Mouse (Mus musculus) spleen, postnatal 4 days (tissue): Measurements from ENCODE around the gene Spsb2.
"Not testable (repeated sequence)": the region's sequence is repeated elsewhere in the genome, so short reads cannot be mapped to it uniquely, and the experiment has no call there.

Experiments
- DNase-seq, 2 experiments: peaks; one replicate each; pipeline ENCODE4 v3.0.0; 2022; ENCODE audit warnings: low spot score in 2 of 2

The Spsb2 gene

DNA sequence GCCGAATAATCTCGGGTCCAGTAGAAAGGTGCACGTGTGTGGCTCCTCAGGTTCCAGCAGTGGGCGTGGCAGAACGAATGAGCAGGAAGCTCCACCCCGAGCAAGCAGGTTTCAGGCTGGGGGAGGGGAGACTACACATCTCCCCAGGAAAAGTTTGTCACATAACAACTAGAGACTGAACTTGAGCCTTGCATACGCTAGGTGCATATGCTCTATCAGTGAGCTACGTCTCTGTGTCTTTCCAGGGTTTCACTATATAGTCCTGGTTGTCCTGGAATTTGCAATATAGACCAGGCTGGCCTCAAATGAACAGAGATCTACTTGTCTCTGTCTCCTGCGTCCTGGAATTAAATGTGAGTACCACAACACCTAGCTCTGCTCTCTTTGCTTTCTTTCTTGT lies 6.1 kb upstream of the Spsb2 start:
- not testable (repeated sequence) for DNase-seq

DNA sequence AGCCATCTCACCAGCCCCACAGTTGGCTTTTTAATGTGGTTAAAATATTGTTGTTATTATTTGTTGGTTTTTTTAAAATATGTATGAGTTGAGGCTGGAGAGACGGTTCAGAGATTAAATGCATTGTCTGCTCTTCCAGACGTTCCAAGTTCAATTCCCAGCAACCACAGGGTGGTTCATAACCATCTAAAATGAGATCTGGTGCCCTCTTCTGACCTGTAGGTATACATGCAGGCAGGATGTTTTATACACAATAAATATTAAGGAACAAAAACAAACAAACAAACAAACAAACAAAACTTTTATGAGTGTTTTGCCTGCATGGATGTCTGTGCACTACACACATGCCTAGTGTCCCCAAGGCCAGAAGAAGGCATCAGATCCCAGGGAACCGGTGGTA lies 5.4 kb upstream of the Spsb2 start:
- no peak for DNase-seq

DNA sequence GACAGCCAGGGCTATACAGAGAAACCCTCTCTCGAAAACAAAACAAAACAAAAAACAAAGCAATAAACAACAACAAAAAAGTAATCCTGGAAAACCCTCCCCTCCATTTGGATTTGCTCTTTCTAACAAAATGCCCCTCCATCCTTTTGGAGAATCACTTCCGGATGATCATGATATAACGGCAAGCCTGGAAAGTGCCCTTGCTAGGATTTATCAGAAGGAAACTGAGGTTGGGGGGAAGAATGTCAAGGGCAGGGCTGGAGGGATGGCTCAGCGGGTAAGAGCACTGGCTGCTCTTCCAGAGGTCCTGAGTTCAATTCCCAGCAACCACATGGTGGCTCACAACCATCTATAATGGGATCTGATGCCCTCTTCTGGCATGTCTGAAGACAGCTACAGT lies 4.8 kb upstream of the Spsb2 start:
- DNase-seq, result not testable (repeated sequence)

DNA sequence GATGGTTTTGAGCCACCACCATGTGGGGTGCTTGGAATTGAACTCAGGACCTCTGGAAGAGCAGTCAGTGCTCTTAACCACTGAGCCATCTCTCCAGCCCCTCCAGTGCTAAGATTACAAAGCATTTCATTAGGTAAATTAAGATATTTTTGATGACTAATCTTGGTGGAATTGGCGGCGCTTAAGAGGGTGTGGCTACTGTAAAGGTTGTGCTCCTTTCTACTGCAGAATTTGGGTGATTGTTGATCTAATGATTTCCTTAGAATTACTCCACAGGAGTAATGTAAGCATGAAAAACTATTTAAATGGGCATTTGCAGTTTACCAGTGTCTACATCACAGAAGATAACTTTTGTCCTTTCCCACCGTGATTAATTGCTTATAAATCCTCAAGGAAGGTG lies 4.1 kb upstream of the Spsb2 start:
- DNase-seq, result no peak

DNA sequence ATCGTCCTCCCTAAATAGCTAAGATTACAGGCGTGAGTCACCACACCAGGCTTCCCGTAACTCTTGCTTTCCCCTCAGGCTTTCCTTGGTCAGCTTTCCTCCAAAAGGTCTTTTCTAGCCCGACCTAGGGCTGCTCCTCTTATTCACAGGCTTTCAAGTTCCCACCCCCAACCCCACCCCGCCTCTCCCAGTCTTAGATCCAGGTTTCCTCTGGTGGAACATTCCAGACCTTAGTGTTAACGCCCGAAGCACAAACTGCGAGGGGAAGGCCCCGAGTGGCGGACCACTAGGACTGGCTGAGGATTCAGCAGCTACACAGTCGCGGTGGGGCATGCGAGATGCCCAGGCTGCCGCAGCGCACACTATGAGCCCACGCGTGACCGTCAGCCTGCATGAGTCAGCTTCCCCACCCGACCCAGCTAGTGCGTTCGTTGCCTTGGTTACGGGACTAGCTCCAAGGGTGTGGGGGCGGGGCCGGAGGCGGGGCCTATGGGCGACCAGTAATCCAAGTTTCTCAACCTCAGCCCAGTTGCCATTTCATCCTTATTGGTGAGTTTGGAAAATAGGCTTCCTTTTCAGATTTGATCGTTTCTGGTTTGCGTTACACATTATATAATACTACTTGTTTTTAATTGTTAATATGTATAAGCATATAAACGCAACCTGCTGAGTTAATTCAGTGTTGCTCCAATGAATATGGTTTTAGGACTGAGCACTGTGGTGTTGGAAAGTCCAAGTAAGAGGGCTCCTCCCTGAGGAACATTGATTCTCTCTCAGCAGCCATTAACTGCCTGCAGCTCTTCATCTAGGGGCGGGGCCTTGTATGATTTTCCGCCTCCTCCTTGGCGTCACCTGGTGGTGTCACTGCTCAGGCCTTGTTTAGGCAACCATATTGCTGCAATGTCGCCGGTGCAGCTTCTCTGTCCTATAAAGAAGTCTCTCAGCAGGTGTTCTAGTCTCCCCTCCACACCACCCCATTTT lies 2.8 kb upstream of the Spsb2 start:
- DNase-seq, result peak; percentile 84 to 89

DNA sequence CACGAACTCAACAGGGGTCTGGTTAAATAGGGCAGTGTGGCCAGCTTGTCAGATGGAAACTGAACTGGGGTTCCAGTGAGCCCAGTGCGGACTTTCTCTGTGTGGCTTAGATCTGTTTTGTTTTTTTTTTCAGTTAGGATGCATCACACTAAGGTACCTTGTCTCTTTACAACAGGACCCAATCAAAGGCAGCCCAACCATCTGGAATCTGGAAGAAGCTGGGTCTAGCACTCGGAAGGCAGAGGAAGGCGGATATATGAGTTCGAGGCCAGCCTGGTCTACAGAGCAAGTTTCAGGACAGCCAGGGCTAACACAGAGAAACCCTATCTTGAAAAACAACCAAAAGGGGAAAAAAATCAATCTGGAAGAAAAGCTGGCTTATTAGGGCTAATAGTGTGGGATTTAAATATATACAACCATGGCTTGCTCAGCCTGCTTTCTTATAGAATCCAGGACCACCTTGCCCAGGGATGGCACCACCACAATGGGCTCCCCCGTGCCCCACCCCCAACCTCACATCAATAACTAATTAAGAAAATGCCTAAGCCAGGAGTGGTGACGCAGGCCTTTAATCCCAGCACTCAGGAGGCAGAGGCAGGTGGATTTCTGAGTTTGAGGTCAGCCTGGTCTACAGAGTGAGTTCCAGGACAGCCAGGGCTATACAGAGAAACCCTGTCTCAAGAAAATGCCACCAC lies 1.9 kb upstream of the Spsb2 start:
- no peak for DNase-seq

DNA sequence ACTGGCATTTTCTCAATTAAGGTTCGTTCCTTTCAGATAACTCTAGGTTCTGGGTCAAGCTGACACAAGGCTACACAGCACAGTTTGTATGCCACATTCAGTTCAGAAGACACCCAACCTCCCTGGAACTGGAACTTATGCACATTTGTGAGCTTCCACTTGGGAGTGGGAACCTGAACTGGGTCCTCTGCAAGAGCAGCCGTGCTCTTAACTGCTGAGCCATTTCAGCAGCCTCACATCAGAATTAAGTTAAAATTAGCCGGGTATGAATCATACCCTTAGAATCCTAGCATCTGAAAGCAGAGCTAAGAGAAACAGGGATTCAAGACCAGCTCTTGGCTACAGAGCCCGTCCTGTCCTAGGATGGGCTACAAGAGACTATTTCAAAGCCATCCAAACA lies 1.1 kb upstream of the Spsb2 start:
- DNase-seq, result no peak

DNA sequence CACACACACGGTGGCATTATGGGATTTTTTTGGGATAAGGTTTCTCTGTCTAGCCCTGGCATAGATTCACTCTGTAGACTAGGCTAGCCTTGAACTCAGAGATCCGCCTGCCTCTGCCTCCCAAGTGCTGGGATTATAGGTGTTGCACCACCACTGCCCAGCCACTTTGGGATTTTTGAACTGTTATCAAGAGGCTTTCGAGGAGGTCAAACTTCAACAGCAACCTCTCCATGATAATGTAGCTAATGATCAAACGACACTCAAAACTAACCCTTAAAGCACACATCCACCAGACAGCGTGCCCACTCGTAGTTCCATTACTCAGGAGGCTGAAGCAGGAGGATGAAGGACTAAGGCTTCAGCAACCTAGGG lies 489 bp upstream of the Spsb2 start:
- no peak for DNase-seq

DNA sequence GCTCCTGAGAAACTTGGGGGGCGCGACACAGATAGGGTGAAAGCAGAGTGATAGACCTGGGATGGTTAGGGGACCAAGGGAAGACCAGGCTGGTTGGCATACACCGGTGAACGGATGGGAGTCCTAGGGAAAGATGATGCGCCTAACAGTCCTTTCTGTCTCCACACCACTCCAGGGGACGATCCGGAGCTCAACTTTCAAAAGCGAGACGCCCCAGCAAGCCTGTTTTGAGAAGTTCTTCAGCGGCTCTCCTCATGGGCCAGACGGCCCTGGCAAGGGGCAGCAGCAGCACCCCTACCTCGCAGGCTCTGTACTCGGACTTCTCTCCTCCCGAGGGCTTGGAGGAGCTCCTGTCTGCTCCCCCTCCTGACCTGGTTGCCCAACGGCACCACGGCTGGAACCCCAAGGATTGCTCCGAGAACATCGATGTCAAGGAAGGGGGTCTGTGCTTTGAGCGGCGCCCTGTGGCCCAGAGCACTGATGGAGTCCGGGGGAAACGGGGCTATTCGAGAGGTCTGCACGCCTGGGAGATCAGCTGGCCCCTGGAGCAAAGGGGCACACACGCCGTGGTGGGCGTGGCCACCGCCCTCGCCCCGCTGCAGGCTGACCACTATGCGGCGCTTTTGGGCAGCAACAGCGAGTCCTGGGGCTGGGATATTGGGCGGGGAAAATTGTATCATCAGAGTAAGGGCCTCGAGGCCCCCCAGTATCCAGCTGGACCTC lies 752 bp downstream of the Spsb2 start:
- DNase-seq, result peak; percentile 84 to 91

DNA sequence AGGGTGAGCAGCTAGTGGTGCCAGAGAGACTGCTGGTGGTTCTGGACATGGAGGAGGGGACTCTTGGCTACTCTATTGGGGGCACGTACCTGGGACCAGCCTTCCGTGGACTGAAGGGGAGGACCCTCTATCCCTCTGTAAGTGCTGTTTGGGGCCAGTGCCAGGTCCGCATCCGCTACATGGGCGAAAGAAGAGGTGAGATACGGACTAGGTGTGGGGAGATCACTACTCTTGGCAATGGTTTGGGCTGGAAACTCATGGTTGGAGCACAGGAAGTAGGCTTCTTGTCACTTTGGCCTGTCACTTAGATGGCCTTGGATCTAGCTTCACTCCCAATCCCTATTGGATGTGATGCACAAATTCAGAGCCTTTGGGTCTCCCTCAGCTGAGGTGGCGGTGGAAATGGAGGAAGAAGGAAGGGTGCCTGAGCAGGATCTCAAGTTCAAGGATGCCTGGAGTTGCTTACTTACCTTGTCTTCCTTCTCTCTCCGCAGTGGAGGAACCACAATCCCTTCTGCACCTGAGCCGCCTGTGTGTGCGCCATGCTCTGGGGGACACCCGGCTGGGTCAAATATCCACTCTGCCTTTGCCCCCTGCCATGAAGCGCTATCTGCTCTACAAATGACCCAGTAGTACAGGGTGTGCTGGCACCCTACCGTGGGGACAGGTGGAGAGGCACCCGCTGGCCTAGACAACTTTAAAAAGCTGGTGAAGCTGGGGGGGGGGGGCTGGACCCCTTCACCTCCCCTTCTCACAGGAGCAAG lies 1.5 kb downstream of the Spsb2 start:
- DNase-seq, result peak in 1 of 2 experiments; percentile 16

DNA sequence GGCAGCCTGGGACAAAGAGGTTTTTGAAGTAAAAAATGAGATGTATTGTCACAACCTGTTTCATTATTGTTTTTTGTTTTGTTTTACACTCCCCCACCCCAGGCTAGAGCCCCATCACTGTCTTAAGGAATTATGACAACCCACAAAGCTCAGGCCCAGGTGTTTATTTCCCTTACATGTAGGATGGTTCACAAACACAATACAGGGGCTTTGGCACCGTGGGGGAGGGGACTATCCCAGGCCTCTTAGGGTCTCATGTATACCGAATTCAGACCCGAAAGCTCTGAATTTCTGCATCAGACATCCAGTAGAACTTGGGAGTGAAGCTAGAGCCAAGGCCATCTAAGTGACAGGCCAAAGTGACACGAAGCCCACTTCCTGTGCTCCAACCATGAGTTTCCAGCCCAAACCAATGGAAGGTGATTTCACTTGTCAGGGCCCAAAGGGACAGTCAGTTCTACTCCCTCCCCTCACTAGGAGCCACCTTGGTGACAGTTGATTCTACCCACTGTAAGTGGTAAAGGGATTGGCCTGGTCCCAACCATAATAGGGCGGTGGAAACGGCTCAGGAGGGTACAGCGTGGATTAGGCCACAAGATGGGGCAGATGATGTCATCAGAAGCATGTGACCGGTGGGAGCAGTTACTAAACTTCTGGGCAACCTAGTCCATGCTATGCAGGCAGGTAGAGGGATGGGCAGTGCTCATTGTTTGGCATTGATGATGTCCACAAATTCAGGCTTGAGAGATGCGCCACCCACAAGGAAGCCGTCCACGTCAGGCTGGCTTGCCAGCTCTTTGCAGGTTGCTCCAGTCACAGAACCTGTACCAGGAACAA lies 2.3 kb downstream of the Spsb2 start:
- DNase-seq, result peak; percentile 12 to 66

DNA sequence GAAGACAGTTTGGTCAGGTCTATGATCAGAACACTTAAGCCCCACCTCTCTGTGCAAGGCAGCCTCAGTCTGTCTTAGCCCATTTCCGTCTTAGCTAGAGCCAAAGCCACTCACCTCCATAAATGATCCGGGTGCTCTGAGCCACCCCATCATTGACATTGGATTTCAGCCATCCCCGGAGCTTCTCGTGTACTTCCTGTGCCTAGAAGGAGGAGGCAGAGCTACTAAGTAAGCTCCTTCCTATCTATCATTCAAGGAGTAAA lies 2.9 kb downstream of the Spsb2 start:
- DNase-seq, result no peak

DNA sequence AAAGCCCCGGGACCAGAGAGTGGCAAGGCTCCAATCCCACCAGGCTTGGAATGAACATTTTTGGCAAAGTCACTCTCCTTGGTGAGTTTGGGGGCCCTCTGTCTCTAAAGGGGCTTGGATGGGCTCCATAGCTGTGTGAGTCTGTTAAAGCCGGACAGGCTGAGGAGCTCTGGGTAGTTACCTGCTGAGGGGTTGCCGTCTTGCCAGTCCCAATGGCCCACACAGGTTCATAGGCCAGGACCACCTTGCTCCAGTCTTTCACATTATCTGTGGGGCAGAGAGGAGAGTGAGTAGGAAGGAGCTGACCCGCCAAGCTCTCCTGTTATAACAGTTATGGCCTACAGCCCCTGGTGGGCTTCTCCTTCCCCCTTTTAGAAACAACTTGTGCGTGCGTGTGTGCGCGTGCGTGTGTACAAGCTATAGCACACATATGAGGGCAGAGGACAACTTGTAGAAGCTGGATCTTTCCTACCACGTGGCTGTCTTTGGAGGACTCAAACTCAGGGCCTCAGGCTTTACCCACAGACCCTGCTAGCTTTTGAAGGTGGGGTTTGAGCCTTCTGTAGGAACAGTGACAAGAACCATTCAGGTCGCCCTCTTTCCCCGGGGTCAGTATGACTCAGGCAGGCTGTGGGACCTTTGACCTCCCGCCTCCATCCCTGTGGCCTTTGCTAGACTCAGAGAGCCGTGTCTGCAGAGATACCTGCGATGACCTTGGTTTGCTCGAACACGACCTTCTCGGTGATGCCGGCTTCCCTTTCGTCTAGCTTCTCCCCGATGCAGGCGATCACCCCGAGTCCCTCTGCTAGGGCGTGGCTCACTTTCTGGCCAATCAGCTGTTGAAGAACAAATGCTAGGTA lies 3.5 kb downstream of the Spsb2 start:
- DNase-seq, result peak; percentile 23 to 70

DNA sequence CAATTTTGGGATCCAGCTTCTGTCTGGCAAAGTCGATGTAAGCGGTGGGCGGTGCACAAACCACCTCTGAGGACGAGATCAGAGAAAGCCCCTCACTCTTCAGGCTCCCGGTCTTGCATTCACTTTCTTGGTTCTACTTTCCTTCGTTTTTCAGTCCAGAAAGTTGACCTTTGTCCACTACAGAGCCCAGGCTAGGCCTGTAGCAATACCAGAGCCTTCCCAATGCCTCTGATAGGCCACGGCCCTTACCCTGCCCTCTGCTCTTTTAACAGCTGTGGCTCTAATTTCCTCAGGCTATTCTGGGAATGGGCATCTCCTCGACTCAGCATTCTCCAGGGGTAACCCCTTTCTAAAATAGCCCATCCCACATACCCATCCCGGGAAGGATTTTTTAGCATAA lies 4.4 kb downstream of the Spsb2 start:
- peak in 1 of 2 experiments; percentile 14 for DNase-seq

DNA sequence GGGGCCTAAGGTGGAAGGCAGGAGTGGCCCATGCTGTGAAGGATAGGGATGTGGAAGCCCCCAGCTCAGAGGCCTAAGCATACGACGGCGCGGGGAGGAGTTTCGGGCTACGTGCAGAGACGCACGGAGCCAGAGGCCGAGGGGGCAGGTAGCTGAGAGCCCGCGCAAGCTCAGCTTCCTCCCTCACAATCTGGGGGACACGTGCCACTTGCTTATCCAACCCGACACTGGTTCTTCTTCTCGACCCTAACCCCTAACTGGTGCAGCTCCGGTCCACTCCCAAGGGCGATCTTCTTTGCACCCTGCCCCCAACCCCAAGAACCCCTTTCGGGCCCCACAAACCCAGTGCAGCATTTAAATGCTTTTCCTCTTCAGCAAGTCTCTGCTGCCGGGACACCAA lies 5.0 kb downstream of the Spsb2 start:
- peak; percentile 69 to 85 for DNase-seq

DNA sequence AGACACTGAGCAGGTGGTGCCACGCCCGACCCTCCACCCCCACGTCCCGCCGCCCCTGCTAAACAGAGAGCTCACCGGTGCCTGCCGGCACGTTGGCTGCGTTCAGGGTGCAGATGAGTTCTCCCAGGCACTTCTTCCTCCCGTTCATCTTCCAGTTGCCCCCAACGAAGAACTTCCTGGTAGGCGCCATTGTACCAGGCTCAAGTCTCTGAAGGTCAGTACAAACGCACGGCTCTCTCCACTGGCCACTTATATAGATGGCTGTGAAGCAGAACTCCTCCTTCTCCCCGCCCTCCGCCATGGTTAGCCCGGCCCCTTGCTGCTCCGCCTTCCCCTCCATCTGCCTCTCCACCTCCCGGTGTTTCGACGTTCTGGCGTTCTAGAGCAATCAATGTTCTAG lies 5.5 kb downstream of the Spsb2 start, which contains the start of gene Tpi1:
TSS of gene Tpi1 (minus strand) at position 364 of the 400 bp plus-strand sequence.
- peak; percentile 89 to 92 for DNase-seq

DNA sequence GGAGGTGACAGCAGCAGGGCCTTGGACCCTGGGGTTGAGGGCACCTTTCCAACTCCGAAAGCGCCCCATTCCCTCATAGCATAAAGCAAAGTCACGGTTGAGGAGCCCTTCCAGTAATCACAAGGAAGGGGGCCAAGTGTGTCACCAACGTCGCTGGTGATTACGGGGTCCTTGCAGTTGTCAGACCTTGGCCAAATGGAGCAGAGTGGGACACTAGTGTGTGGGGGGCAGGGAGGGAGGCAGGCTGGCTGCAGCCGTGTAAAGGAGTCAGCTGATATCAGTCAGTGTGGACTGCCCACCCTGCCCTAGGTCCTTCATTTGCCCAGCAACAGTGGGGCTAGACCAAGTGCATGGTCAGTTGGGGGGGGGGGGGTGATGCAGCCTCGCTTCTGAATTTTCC lies 6.0 kb downstream of the Spsb2 start:
- peak in 1 of 2 experiments; percentile 21 for DNase-seq

DNA sequence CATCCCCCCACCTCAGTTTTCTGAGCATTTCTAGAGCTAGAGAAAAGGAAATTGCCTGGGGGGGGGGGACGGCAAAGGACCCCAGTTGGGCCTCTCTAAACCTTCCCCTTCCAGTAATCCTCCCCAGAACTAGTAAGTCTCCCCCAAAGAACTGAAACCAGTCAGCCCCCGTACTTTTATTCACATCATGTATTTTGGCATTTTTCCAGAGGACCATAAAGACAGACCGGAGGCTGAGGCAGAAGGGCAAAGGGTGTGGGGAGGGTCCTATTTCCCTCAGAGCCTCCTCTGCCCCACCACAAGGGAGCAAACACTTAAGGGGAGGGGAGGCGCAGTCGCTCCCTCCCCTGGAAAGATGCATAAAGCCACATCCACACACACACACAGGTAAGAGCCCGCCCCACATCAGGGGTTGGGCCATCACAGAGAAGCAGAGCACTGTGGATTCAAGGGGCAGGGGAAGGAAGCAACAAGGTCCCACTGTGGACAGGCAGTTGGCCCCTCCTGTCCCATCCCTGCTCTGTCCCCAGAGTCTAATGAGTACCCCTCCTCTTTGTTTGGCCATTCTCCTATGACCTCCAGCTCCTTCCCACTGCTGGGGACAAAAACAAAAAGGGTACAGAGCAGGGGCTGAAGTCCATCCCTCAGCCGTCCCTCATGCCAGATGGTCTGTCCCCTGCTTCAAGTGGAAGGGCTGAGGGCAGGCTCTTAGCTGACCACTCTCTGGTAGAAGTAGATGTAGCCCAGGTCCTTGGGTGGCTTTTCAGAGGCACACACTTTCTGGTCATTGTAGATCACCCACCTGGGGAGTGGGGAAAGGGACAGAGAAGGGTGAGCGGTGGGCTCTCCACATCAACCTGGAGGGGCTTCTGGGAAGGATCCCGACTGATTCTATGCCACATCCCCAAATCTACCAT lies 6.7 kb downstream of the Spsb2 start:
- peak; percentile 12 to 56 for DNase-seq

DNA sequence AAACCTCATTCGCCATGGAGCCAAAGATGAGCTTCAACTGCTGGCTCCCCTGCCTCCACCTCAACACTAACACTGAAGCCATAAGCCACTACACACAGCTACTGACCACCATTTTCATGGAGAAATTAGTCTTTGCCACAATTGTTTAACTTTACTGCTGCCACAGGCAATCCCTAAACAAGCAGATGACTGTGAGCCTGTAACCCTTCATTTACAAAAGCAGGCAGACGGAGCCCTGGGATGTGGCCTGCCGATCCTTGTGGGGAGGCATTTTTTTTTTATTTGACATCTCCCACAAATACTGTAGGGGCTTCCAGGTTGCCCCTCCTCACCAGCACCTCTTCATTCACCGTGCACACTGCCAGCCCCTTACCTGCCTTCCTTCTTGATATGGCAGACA lies 8.2 kb downstream of the Spsb2 start:
- no peak for DNase-seq
